Mouse (Mus musculus): ENCODE measurements around the gene Rasgef1b. TPM values are rescaled to one million over a fixed set of nuclear protein-coding genes. Genes with fewer than 3 reads are reported as not detected.
A peak's percentile ranks its signal among the peaks of the same experiment; 100 is the strongest.

The Rasgef1b gene
- polyA plus RNA-seq, 1 experiment from 2014 or later = 15.6 TPM

- Histone ChIP-seq H3K9ac (ENCODE audit: low read length) (no peak overlapping the region), H3K27ac (ENCODE audit: low read length) (no peak overlapping the region), H3K27me3 (ENCODE audit: control insufficient read depth, insufficient read depth, low read length) (no peaks in the 10 kb centered on the region), H3K36me3 (ENCODE audit: control insufficient read depth, insufficient read depth, low read length) (no peaks in the 10 kb centered on the region), H3K9me3 (replicated peaks; ENCODE audit: control insufficient read depth, low read length) (no peaks in the 10 kb centered on the region), H3K4me3 (replicated peaks; ENCODE audit: low read length) (no peak overlapping the region), H3K4me1 (ENCODE audit: control insufficient read depth, insufficient read depth, low read length) (no peaks in the 10 kb centered on the region), H3K4me2 (ENCODE audit: low read depth, low read length) (no peak overlapping the region)
- 81% methylated on average over 5 of the region's 5 CpGs for WGBS
- no peak for ATAC-seq (ENCODE audit: insufficient read depth, low FRiP score)
Measured at GRCm38 (mm10) chr5:99267338-99267737, 461.5 kb downstream of the Rasgef1b start.

GRCm38 (mm10) chr5:99266301-99266700, 462.6 kb downstream of the Rasgef1b start:
- Histone ChIP-seq H3K4me2 (ENCODE audit: low read depth, low read length) (no peak overlapping the region), H3K9me3 (replicated peaks; ENCODE audit: control insufficient read depth, low read length) (no peaks in the 10 kb centered on the region), H3K27ac (ENCODE audit: low read length) (no peak overlapping the region), H3K4me1 (ENCODE audit: control insufficient read depth, insufficient read depth, low read length) (no peaks in the 10 kb centered on the region), H3K36me3 (ENCODE audit: control insufficient read depth, insufficient read depth, low read length) (no peaks in the 10 kb centered on the region), H3K27me3 (ENCODE audit: control insufficient read depth, insufficient read depth, low read length) (no peaks in the 10 kb centered on the region), H3K9ac (ENCODE audit: low read length) (no peak overlapping the region), H3K4me3 (replicated peaks; ENCODE audit: low read length) (no peak overlapping the region)
- 86% methylated on average over 8 of the region's 8 CpGs for WGBS
- ATAC-seq (ENCODE audit: insufficient read depth, low FRiP score) = no peak

GRCm38 (mm10) chr5:99262197-99262920, 466.5 kb downstream of the Rasgef1b start:
- Histone ChIP-seq H3K27me3 (ENCODE audit: control insufficient read depth, insufficient read depth, low read length) (no peaks in the 10 kb centered on the region), H3K9ac (ENCODE audit: low read length) (no peak overlapping the region), H3K4me3 (replicated peaks; ENCODE audit: low read length) (no peak overlapping the region), H3K27ac (ENCODE audit: low read length) (no peak overlapping the region), H3K36me3 (ENCODE audit: control insufficient read depth, insufficient read depth, low read length) (no peaks in the 10 kb centered on the region), H3K9me3 (replicated peaks; ENCODE audit: control insufficient read depth, low read length) (no peaks in the 10 kb centered on the region), H3K4me2 (ENCODE audit: low read depth, low read length) (no peak overlapping the region), H3K4me1 (ENCODE audit: control insufficient read depth, insufficient read depth, low read length) (no peaks in the 10 kb centered on the region)
- WGBS = 67% methylated on average over 6 of the region's 6 CpGs
- ATAC-seq (ENCODE audit: insufficient read depth, low FRiP score) = no peak

GRCm38 (mm10) chr5:99261121-99261724, 467.6 kb downstream of the Rasgef1b start:
- H3K36me3 ChIP-seq (ENCODE audit: control insufficient read depth, insufficient read depth, low read length) = no peaks in the 10 kb centered on the region
- no peak overlapping the region for H3K27ac ChIP-seq (ENCODE audit: low read length)
- H3K9me3 ChIP-seq (replicated peaks; ENCODE audit: control insufficient read depth, low read length) = no peaks in the 10 kb centered on the region
- no peak overlapping the region for H3K4me3 ChIP-seq (replicated peaks; ENCODE audit: low read length)
- no peak overlapping the region for H3K4me2 ChIP-seq (ENCODE audit: low read depth, low read length)
- H3K27me3 ChIP-seq (ENCODE audit: control insufficient read depth, insufficient read depth, low read length) = no peaks in the 10 kb centered on the region
- no peak overlapping the region for H3K9ac ChIP-seq (ENCODE audit: low read length)
- ATAC-seq (ENCODE audit: insufficient read depth, low FRiP score) = no peak
- H3K4me1 ChIP-seq (ENCODE audit: control insufficient read depth, insufficient read depth, low read length) = no peaks in the 10 kb centered on the region
- 70% methylated on average over 4 of the region's 4 CpGs for WGBS

GRCm38 (mm10) chr5:99258003-99258500, 470.8 kb downstream of the Rasgef1b start:
- H3K27me3 ChIP-seq (ENCODE audit: control insufficient read depth, insufficient read depth, low read length) = no peaks in the 10 kb centered on the region
- no peak overlapping the region for H3K4me3 ChIP-seq (replicated peaks; ENCODE audit: low read length)
- no peak overlapping the region for H3K4me2 ChIP-seq (ENCODE audit: low read depth, low read length)
- H3K9ac ChIP-seq (ENCODE audit: low read length) = no peak overlapping the region
- no peaks in the 10 kb centered on the region for H3K36me3 ChIP-seq (ENCODE audit: control insufficient read depth, insufficient read depth, low read length)
- 70% methylated on average over 4 of the region's 4 CpGs for WGBS
- H3K9me3 ChIP-seq (replicated peaks; ENCODE audit: control insufficient read depth, low read length) = no peaks in the 10 kb centered on the region
- no peak for ATAC-seq (ENCODE audit: insufficient read depth, low FRiP score)
- H3K4me1 ChIP-seq (ENCODE audit: control insufficient read depth, insufficient read depth, low read length) = 0 out of 2 replicates have a peak, but pooled peaks cover 4% of the 10 kb centered on the region
- H3K27ac ChIP-seq (ENCODE audit: low read length) = no peak overlapping the region

GRCm38 (mm10) chr5:99252203-99253135, 476.4 kb downstream of the Rasgef1b start:
- under 1% methylated on average over 78 of the region's 78 CpGs for WGBS
- ATAC-seq (ENCODE audit: insufficient read depth, low FRiP score) = peak; percentile 96
- H3K4me3 ChIP-seq (replicated peaks; ENCODE audit: low read length) = peak overlapping the region; percentile 70
- no peaks in the 10 kb centered on the region for H3K36me3 ChIP-seq (ENCODE audit: control insufficient read depth, insufficient read depth, low read length)
- no peaks in the 10 kb centered on the region for H3K9me3 ChIP-seq (replicated peaks; ENCODE audit: control insufficient read depth, low read length)
- peak overlapping the region; percentile 87 for H3K27ac ChIP-seq (ENCODE audit: low read length)
- H3K9ac ChIP-seq (ENCODE audit: low read length) = peak overlapping the region; percentile 79
- H3K4me1 ChIP-seq (ENCODE audit: control insufficient read depth, insufficient read depth, low read length) = peaks cover 17% of the 10 kb centered on the region
- H3K27me3 ChIP-seq (ENCODE audit: control insufficient read depth, insufficient read depth, low read length) = no peaks in the 10 kb centered on the region
- peak overlapping the region; percentile 89 for H3K4me2 ChIP-seq (ENCODE audit: low read depth, low read length)

GRCm38 (mm10) chr5:99251379-99252202, 477.3 kb downstream of the Rasgef1b start:
- no peaks in the 10 kb centered on the region for H3K9me3 ChIP-seq (replicated peaks; ENCODE audit: control insufficient read depth, low read length)
- H3K36me3 ChIP-seq (ENCODE audit: control insufficient read depth, insufficient read depth, low read length) = no peaks in the 10 kb centered on the region
- ATAC-seq (ENCODE audit: insufficient read depth, low FRiP score) = no peak
- peak overlapping the region; percentile 79 for H3K9ac ChIP-seq (ENCODE audit: low read length)
- no peaks in the 10 kb centered on the region for H3K27me3 ChIP-seq (ENCODE audit: control insufficient read depth, insufficient read depth, low read length)
- H3K4me1 ChIP-seq (ENCODE audit: control insufficient read depth, insufficient read depth, low read length) = peaks cover 17% of the 10 kb centered on the region
- H3K4me3 ChIP-seq (replicated peaks; ENCODE audit: low read length) = peak overlapping the region; percentile 70
- WGBS = 5% methylated on average over 34 of the region's 34 CpGs
- H3K4me2 ChIP-seq (ENCODE audit: low read depth, low read length) = peak overlapping the region; percentile 89
- H3K27ac ChIP-seq (ENCODE audit: low read length) = peak overlapping the region; percentile 87

GRCm38 (mm10) chr5:99250820-99251219, 478.0 kb downstream of the Rasgef1b start:
- Histone ChIP-seq H3K4me3 (replicated peaks; ENCODE audit: low read length) (peak overlapping the region; percentile 70), H3K36me3 (ENCODE audit: control insufficient read depth, insufficient read depth, low read length) (no peaks in the 10 kb centered on the region), H3K27ac (ENCODE audit: low read length) (0 out of 2 replicates have a peak overlapping the region, but pooled peaks have one; percentile 87), H3K4me2 (ENCODE audit: low read depth, low read length) (peak overlapping the region; percentile 89), H3K4me1 (ENCODE audit: control insufficient read depth, insufficient read depth, low read length) (peaks cover 17% of the 10 kb centered on the region), H3K9me3 (replicated peaks; ENCODE audit: control insufficient read depth, low read length) (no peaks in the 10 kb centered on the region), H3K9ac (ENCODE audit: low read length) (peak overlapping the region; percentile 79; the same call in 1 of the 2 replicates), H3K27me3 (ENCODE audit: control insufficient read depth, insufficient read depth, low read length) (no peaks in the 10 kb centered on the region)
- no peak for ATAC-seq (ENCODE audit: insufficient read depth, low FRiP score)
- WGBS = 54% methylated on average over 5 of the region's 5 CpGs
